Mouse (Mus musculus): Measurements from ENCODE around the gene Ppcdc. TPM values are rescaled to one million over a fixed set of nuclear protein-coding genes. Genes with fewer than 3 reads are reported as not detected.
A peak's percentile ranks its signal among the peaks of the same experiment; 100 is the strongest.
"Not testable (repeated sequence)": the region's sequence is repeated elsewhere in the genome, so short reads cannot be mapped to it uniquely, and the experiment has no call there.

Ppcdc gene
- total RNA-seq, 2 experiments from 2014 or later: 7.8 to 8.7 TPM

- intact Hi-C loops (cut with DNase I): no loop called here
- no peak for DNase-seq (ENCODE audit: low spot score)
These were observed 7.4 kb downstream of the Ppcdc start for GRCm38 (mm10) chr9:57432480-57432879.

- intact Hi-C loops (cut with DNase I): no loop called here
These were observed 8.7 kb downstream of the Ppcdc start for GRCm38 (mm10) chr9:57431202-57431601.

GRCm38 (mm10) chr9:57428391-57428790 is 11.5 kb downstream of the Ppcdc start:
- no peak for DNase-seq (ENCODE audit: low spot score)
- intact Hi-C loops (cut with DNase I): no loop called here

More at GRCm38 (mm10) chr9:57431202-57431601, 8.7 kb downstream of the Ppcdc start:
- DNase-seq (ENCODE audit: low spot score): no peak

- intact Hi-C loops (cut with DNase I): no loop called here
- no peak for DNase-seq (ENCODE audit: low spot score)
These were observed 12.0 kb downstream of the Ppcdc start for GRCm38 (mm10) chr9:57427937-57428336.

GRCm38 (mm10) chr9:57427123-57427522 is 12.8 kb downstream of the Ppcdc start:
- intact Hi-C loops (cut with DNase I); DNase-seq (ENCODE audit: low spot score): not testable (repeated sequence)

- intact Hi-C loops (cut with DNase I): no loop called here
- no peak for DNase-seq (ENCODE audit: low spot score)
These were observed 14.8 kb downstream of the Ppcdc start for GRCm38 (mm10) chr9:57425116-57425515.

- intact Hi-C loops (cut with DNase I): no loop called here
- no peak for DNase-seq (ENCODE audit: low spot score)
These were observed 15.9 kb downstream of the Ppcdc start for GRCm38 (mm10) chr9:57424066-57424465.

GRCm38 (mm10) chr9:57421688-57422111 is 18.2 kb downstream of the Ppcdc start:
- intact Hi-C loops (cut with DNase I): no loop called here
- DNase-seq (ENCODE audit: low spot score): no peak

GRCm38 (mm10) chr9:57421121-57421571 is 18.8 kb downstream of the Ppcdc start:
- intact Hi-C loops (cut with DNase I): no loop called here
- peak; percentile 72 for DNase-seq (ENCODE audit: low spot score)

GRCm38 (mm10) chr9:57420321-57421120 is 19.4 kb downstream of the Ppcdc start:
- intact Hi-C loops (cut with DNase I): no loop called here
- peak; percentile 94 for DNase-seq (ENCODE audit: low spot score)

GRCm38 (mm10) chr9:57419521-57420267 is 20.2 kb downstream of the Ppcdc start:
- intact Hi-C loops (cut with DNase I): no loop called here
- DNase-seq (ENCODE audit: low spot score): no peak

- no peak for DNase-seq (ENCODE audit: low spot score)
- intact Hi-C loops (cut with DNase I): no loop called here
These were observed 22.6 kb downstream of the Ppcdc start for GRCm38 (mm10) chr9:57417341-57417740.

GRCm38 (mm10) chr9:57407120-57407905 is 32.6 kb downstream of the Ppcdc start:
- no peak for DNase-seq (ENCODE audit: low spot score)
- intact Hi-C loops (cut with DNase I): no loop called here

GRCm38 (mm10) chr9:57406395-57406794 is 33.5 kb downstream of the Ppcdc start:
- intact Hi-C loops (cut with DNase I): no loop called here
- DNase-seq (ENCODE audit: low spot score): no peak

- intact Hi-C loops (cut with DNase I): no loop called here
- no peak for DNase-seq (ENCODE audit: low spot score)
These were observed 35.9 kb downstream of the Ppcdc start for GRCm38 (mm10) chr9:57404036-57404435.

GRCm38 (mm10) chr9:57402318-57403251 is 37.3 kb downstream of the Ppcdc start:
- DNase-seq (ENCODE audit: low spot score): no peak
- intact Hi-C loops (cut with DNase I): no loop called here

- DNase-seq (ENCODE audit: low spot score): no peak
- intact Hi-C loops (cut with DNase I): no loop called here
These were observed 41.2 kb downstream of the Ppcdc start for GRCm38 (mm10) chr9:57398773-57399172.

GRCm38 (mm10) chr9:57392892-57393291 is 47.0 kb downstream of the Ppcdc start:
- no peak for DNase-seq (ENCODE audit: low spot score)
- intact Hi-C loops (cut with DNase I): no loop called here

- intact Hi-C loops (cut with DNase I): no loop called here
- DNase-seq (ENCODE audit: low spot score): no peak
These were observed 49.1 kb downstream of the Ppcdc start for GRCm38 (mm10) chr9:57390869-57391268.
